Comparison of ENCODE assay signal across 25 mouse cellular contexts in genomic region chr10:83345693-83346358, GRCm38 (mm10). TPM values are rescaled to one million over a fixed set of nuclear protein-coding genes. Genes with fewer than 3 reads are reported as not detected.
DNase-seq lines count a peak whose midpoint lies in the region; ATAC-seq and TF ChIP-seq lines count a peak whose summit lies in the region.
"Had no signal": no experiment of that assay in that cellular context is flagged by ENCODE, and none has a peak within 500 bp of the region (broad histone marks: within the 10 kb centered on the region; RNA-seq: fewer than 3 reads in every experiment).

No protein-coding gene starts in this region.

- no peaks in the 10 kb centered on the region; the same call in 1 of the 2 replicates for H3K9me3 ChIP-seq in ES-Bruce4 (replicated peaks; ENCODE audit: control insufficient read depth, insufficient read depth, low read length, poor library complexity, severe bottlenecking)
- H3K9me3 ChIP-seq in ES-E14 (ENCODE audit: control insufficient read depth, insufficient read depth, low read depth, low read length): no peaks in the 10 kb centered on the region
- H3K9me3 ChIP-seq in neural tube, embryonic 15.5 days (replicated peaks): no peaks in the 10 kb centered on the region
- no peaks in the 10 kb centered on the region for H3K9me3 ChIP-seq in heart, embryonic 11.5 days (replicated peaks; ENCODE audit: control insufficient read depth, low read length)
- H3K9me3 ChIP-seq: embryonic facial prominence, embryonic 13.5 days; embryonic facial prominence, embryonic 15.5 days; forebrain, embryonic 10.5 days; forebrain, embryonic 12.5 days had no signal

- no peak for TF ChIP-seq CTCF in ES-Bruce4 (IDR thresholded peaks at IDR 0.05; ENCODE audit: low read depth, low read length)

- peaks cover 11% of the 10 kb centered on the region for H3K4me1 ChIP-seq in ES-Bruce4 (ENCODE audit: control insufficient read depth, insufficient read depth, low read length)
- peaks cover 9 to 17% of the 10 kb centered on the region in 2 experiments; a peak in 3 of 4 replicates for H3K4me1 ChIP-seq in ES-E14 (ENCODE audit: control insufficient read depth in 2 of 2, insufficient read depth in 2 of 2, low read length in 2 of 2, poor library complexity in 1 of 2)
- H3K4me1 ChIP-seq in neural tube, embryonic 15.5 days: no peaks in the 10 kb centered on the region
- 0 out of 2 replicates have a peak, but pooled peaks cover 4% of the 10 kb centered on the region for H3K4me1 ChIP-seq in heart, embryonic 11.5 days (ENCODE audit: control insufficient read depth, insufficient read depth, low read length)
- H3K4me1 ChIP-seq: embryonic facial prominence, embryonic 13.5 days; embryonic facial prominence, embryonic 15.5 days had no signal

- H3K4me3 ChIP-seq in ES-Bruce4 (ENCODE audit: low read depth, low read length): peak overlapping the region; percentile 43
- H3K4me3 ChIP-seq in ES-E14 (ENCODE audit: insufficient read depth in 1 of 2, low read depth in 1 of 2, low read length in 2 of 2, poor library complexity in 1 of 2, severe bottlenecking in 1 of 2): peak overlapping the region; percentile 23 to 48; a peak in 3 of 4 replicates
- H3K4me3 ChIP-seq in neural tube, embryonic 15.5 days (replicated peaks): no peak overlapping the region
- no peak overlapping the region for H3K4me3 ChIP-seq in heart, embryonic 11.5 days (ENCODE audit: low read depth, low read length)
- H3K4me3 ChIP-seq: embryonic facial prominence, embryonic 13.5 days; embryonic facial prominence, embryonic 15.5 days; erythroblast, embryonic 14.5 days; forebrain, embryonic 10.5 days; forebrain, embryonic 12.5 days had no signal

- TF ChIP-seq POLR2A in ES-Bruce4 (IDR thresholded peaks at IDR 0.05; ENCODE audit: insufficient read depth, low read length): no peak

- TF ChIP-seq EP300 in ES-Bruce4 (IDR thresholded peaks at IDR 0.05; ENCODE audit: insufficient read depth, low read depth, low read length): no peak

- ATAC-seq in neural tube, embryonic 15.5 days (ENCODE audit: low FRiP score): no peak
- no peak for ATAC-seq in monocyte, adult 5-6 weeks (replicated peaks; ENCODE audit: insufficient number of reproducible peaks, low FRiP score, low TSS enrichment, poor library complexity, severe bottlenecking)
- ATAC-seq in heart, embryonic 11.5 days (replicated peaks; ENCODE audit: insufficient number of reproducible peaks, low FRiP score, low TSS enrichment): no peak
- ATAC-seq: forebrain, embryonic 14.5 days; forebrain, embryonic 16.5 days had no signal

- 34% methylated on average over 7 of the region's 7 CpGs for WGBS in neural tube, embryonic 15.5 days
- 52% methylated on average over 7 of the region's 7 CpGs for WGBS in heart, embryonic 11.5 days (ENCODE audit: insufficient replicate concordance)

- H3K27me3 ChIP-seq in ES-Bruce4 (ENCODE audit: control insufficient read depth, insufficient read depth, low read length, poor library complexity, severe bottlenecking): no peaks in the 10 kb centered on the region
- H3K27me3 ChIP-seq in neural tube, embryonic 15.5 days (replicated peaks): no peaks in the 10 kb centered on the region
- H3K27me3 ChIP-seq in heart, embryonic 11.5 days (ENCODE audit: control insufficient read depth, insufficient read depth, low read length): no peaks in the 10 kb centered on the region
- H3K27me3 ChIP-seq: embryonic facial prominence, embryonic 13.5 days; embryonic facial prominence, embryonic 15.5 days; forebrain, embryonic 12.5 days had no signal

- H3K9ac ChIP-seq in ES-Bruce4 (ENCODE audit: low read depth, poor library complexity, severe bottlenecking): no peak overlapping the region
- H3K9ac ChIP-seq in ES-E14 (ENCODE audit: insufficient read depth, low read depth, low read length, poor library complexity, severe bottlenecking): no peak overlapping the region
- no peak overlapping the region for H3K9ac ChIP-seq in neural tube, embryonic 15.5 days (replicated peaks)
- H3K9ac ChIP-seq in heart, embryonic 11.5 days (ENCODE audit: low read depth, low read length): no peak overlapping the region
- H3K9ac ChIP-seq: embryonic facial prominence, embryonic 13.5 days; embryonic facial prominence, embryonic 15.5 days; forebrain, embryonic 12.5 days had no signal

- in situ Hi-C loops in ES-E14 (cut with MboI; ENCODE audit: low sequenced_read_pairs in 2 of 2, unreplicated experiment in 2 of 2): no loop called here

- H3K36me3 ChIP-seq in ES-Bruce4 (ENCODE audit: control insufficient read depth, insufficient read depth, low read length, poor library complexity, severe bottlenecking): no peaks in the 10 kb centered on the region
- no peaks in the 10 kb centered on the region for H3K36me3 ChIP-seq in ES-E14 (ENCODE audit: control insufficient read depth, insufficient read depth, low read length, poor library complexity, severe bottlenecking)
- H3K36me3 ChIP-seq in neural tube, embryonic 15.5 days: no peaks in the 10 kb centered on the region
- H3K36me3 ChIP-seq in heart, embryonic 11.5 days (ENCODE audit: control insufficient read depth, insufficient read depth, low read length): no peaks in the 10 kb centered on the region
- H3K36me3 ChIP-seq: embryonic facial prominence, embryonic 13.5 days; embryonic facial prominence, embryonic 15.5 days; forebrain, embryonic 10.5 days; forebrain, embryonic 12.5 days had no signal

- peak overlapping the region; percentile 81 for H3K27ac ChIP-seq in ES-Bruce4 (ENCODE audit: insufficient read depth, low read length)
- peak overlapping the region; percentile 83; the same call in 1 of the 2 replicates for H3K27ac ChIP-seq in ES-E14 (ENCODE audit: insufficient read depth, low read depth, low read length, poor library complexity, severe bottlenecking)
- H3K27ac ChIP-seq in neural tube, embryonic 15.5 days (replicated peaks): no peak overlapping the region
- H3K27ac ChIP-seq in heart, embryonic 11.5 days (ENCODE audit: low read depth, low read length): no peak overlapping the region
- H3K27ac ChIP-seq: embryonic facial prominence, embryonic 13.5 days; embryonic facial prominence, embryonic 15.5 days; forebrain, embryonic 10.5 days; forebrain, embryonic 12.5 days had no signal

- no peak overlapping the region for H3K4me2 ChIP-seq in neural tube, embryonic 15.5 days
- H3K4me2 ChIP-seq in heart, embryonic 11.5 days: no peak overlapping the region
- H3K4me2 ChIP-seq: embryonic facial prominence, embryonic 13.5 days; embryonic facial prominence, embryonic 15.5 days; forebrain, embryonic 12.5 days had no signal

- DNase-seq in ES-E14 (ENCODE audit: low read depth, low spot score): no peak
- peak; percentile 77 for DNase-seq in ZHBTc4 (ENCODE audit: low read depth, low spot score)
- DNase-seq: adrenal gland, adult 2 months; adrenal gland, postnatal 10 days; adrenal gland, postnatal 25 days; cerebellum, adult 11 months; cerebellum, adult 18-20 months; cerebellum, adult 8-10 months; cerebellum, adult 9-11 months; cerebellum, postnatal 14 days; cerebellum, postnatal 36 days; embryo, embryonic 11 days had no signal

TF ChIP-seq in ES-E14, 5 proteins besides CTCF, POLR2A, EP300 and RAD21:
- TF ChIP-seq MAFK (IDR thresholded peaks at IDR 0.05; ENCODE audit: insufficient read depth, low read depth, low read length) (no peak), ZC3H11A (IDR thresholded peaks at IDR 0.05; ENCODE audit: borderline replicate concordance, low read depth, low read length) (no peak), CHD2 (IDR thresholded peaks at IDR 0.05; ENCODE audit: low read depth, low read length) (peak; percentile 56; the same call in 1 of the 2 replicates)

RNA-seq across cellular contexts. Expression of gene Slc41a2, which starts 8.1 kb away (rescaled TPM):
- 0.67 TPM in 1 of 2 replicates, not detected in the other for polyA plus RNA-seq in ES-Bruce4 (2011; ENCODE audit: insufficient read depth, insufficient read length, low read depth, missing spikeins)
- 0.63 and 1.1 TPM in 2 replicates for total RNA-seq in ES-E14 (2012; rRNA removed)
- 8.5 and 11.0 TPM in 2 replicates for polyA plus RNA-seq in neural tube, embryonic 15.5 days (2015; fragmentation: Nextera tagmentation; extraction: Ambion mirVana)
- total RNA-seq in monocyte, adult 5-6 weeks (2017): 5.1 to 21.2 TPM (median 7.0 TPM) in 3 replicates
- polyA plus RNA-seq in heart, embryonic 11.5 days (2014; fragmentation: Nextera tagmentation; extraction: Ambion mirVana): 0.33 and 0.65 TPM in 2 replicates
- total RNA-seq: common myeloid progenitor, adult 5-6 weeks; MEL had no signal
- polyA plus RNA-seq: erythroblast, embryonic 14.5 days had no signal

RNA-seq across cellular contexts. Expression of gene D10Wsu102e, which starts 14.2 kb away (rescaled TPM):
- 8.9 TPM in 2 replicates for polyA plus RNA-seq in ES-Bruce4 (2011; ENCODE audit: insufficient read depth, insufficient read length, low read depth, missing spikeins)
- total RNA-seq in ES-E14 (2012; rRNA removed): 3.5 and 4.5 TPM in 2 replicates
- 0.74 and 0.77 TPM in 2 replicates for polyA plus RNA-seq in neural tube, embryonic 15.5 days (2015; fragmentation: Nextera tagmentation; extraction: Ambion mirVana)
- total RNA-seq in monocyte, adult 5-6 weeks (2017): 1.0 to 1.8 TPM (median 1.1 TPM) in 3 replicates
- 0.52 and 0.53 TPM in 2 replicates for polyA plus RNA-seq in heart, embryonic 11.5 days (2014; fragmentation: Nextera tagmentation; extraction: Ambion mirVana)

Comparison
In these comparisons a context has a peak if more than half of its experiments do, and no peak if none do; other contexts are left out.
1. H3K27ac ChIP-seq: peak in ES-Bruce4 (single experiment) and ES-E14 (single experiment); none in neural tube, embryonic 15.5 days (single experiment) and heart, embryonic 11.5 days (single experiment).
2. H3K4me3 ChIP-seq: peak in ES-Bruce4 (single experiment) and ES-E14 (2 of 2); none in neural tube, embryonic 15.5 days (single experiment) and heart, embryonic 11.5 days (single experiment).